Mouse (Mus musculus) intestine, embryonic 14.5 days (tissue): ENCODE data around the gene Ndufs5. TPM values are rescaled to one million over a fixed set of nuclear protein-coding genes. Genes with fewer than 3 reads are reported as not detected.
A peak's percentile ranks its signal among the peaks of the same experiment; 100 is the strongest.

Experiments
- ATAC-seq: fragments of 200-750 bp; cut with Nextera tagmentation; replicated peaks from 2 replicates; pipeline ENCODE4 v1.8.0; 2017; ENCODE audit warnings: low read depth, moderate number of reproducible peaks, moderate TSS enrichment, moderate library complexity; ENCODE audit not compliant: low FRiP score, low TSS enrichment
- DNase-seq: peaks from one replicate; pipeline ENCODE4 v3.0.0-alpha.2; 2018; ENCODE audit warnings: low spot score
- H3K27ac ChIP-seq: fragments of 300-500 bp; sonication (generic); 2 replicates; pipeline ENCODE4 v1.5.1; 2014; ENCODE audit warnings: low read depth, mild to moderate bottlenecking, control low read depth
- H3K27me3 ChIP-seq: fragments of 300-500 bp; sonication (generic); replicated peaks from 2 replicates; pipeline ENCODE4 v1.6.1; 2014; ENCODE audit warnings: low read length, control low read depth; ENCODE audit not compliant: control insufficient read depth, insufficient read depth
- H3K36me3 ChIP-seq: fragments of 300-500 bp; sonication (generic); 2 replicates; pipeline ENCODE4 v1.6.1; 2014; ENCODE audit warnings: low read length, control low read depth; ENCODE audit not compliant: control insufficient read depth, insufficient read depth
- H3K4me1 ChIP-seq: fragments of 300-500 bp; sonication (generic); replicated peaks from 2 replicates; pipeline ENCODE4 v1.6.1; 2014; ENCODE audit warnings: low read length, control low read depth, mixed read lengths; ENCODE audit not compliant: control insufficient read depth, insufficient read depth
- H3K4me2 ChIP-seq: fragments of 300-500 bp; sonication (generic); 2 replicates; pipeline ENCODE4 v1.6.1; 2014; ENCODE audit warnings: low read length
- H3K4me3 ChIP-seq: fragments of 300-500 bp; sonication (generic); 2 replicates; pipeline ENCODE4 v1.5.1; 2014; ENCODE audit warnings: low read depth, low read length, control low read depth, mixed read lengths
- H3K9ac ChIP-seq: fragments of 300-500 bp; sonication (generic); 2 replicates; pipeline ENCODE4 v1.6.1; 2014; ENCODE audit warnings: mild to moderate bottlenecking, low read length
- H3K9me3 ChIP-seq: fragments of 300-500 bp; sonication (generic); 2 replicates; pipeline ENCODE4 v1.6.1; 2016; ENCODE audit warnings: low read length, control low read depth; ENCODE audit not compliant: control insufficient read depth
- WGBS: fragments of 180-500 bp; shearing (Covaris S2); extraction: QIAGEN DNeasy Blood & Tissue Kit; methylation state at CpG from one replicate; pipeline ENCODE4 v1.1.7; 2014; 5-methylcytosine and 5-hydroxymethylcytosine counted together
- polyA plus RNA-seq: library from polyadenylated mRNA; unstranded; fragments of >200 nt; fragmentation: Nextera tagmentation; extraction: Ambion mirVana; gene quantifications from 2 replicates; pipeline ENCODE4 v1.2.1, GENCODE M21; 2014

The Ndufs5 gene
- polyA plus RNA-seq, 1 experiment from 2014 or later, result 321 TPM

GRCm38 (mm10) chr4:123666517-123666916 lies 51.5 kb downstream of the Ndufs5 start:
- WGBS, result 77% methylated on average over 1 of the region's 1 CpGs
- ATAC-seq, result no peak
- Histone ChIP-seq H3K4me2 (no peak overlapping the region), H3K4me1 (peaks cover 24% of the 10 kb centered on the region), H3K9me3 (no peaks in the 10 kb centered on the region), H3K36me3 (no peaks in the 10 kb centered on the region), H3K27me3 (no peaks in the 10 kb centered on the region), H3K27ac (no peak overlapping the region), H3K4me3 (no peak overlapping the region), H3K9ac (no peak overlapping the region)
- no peak for DNase-seq

GRCm38 (mm10) chr4:123665681-123666278 lies 52.2 kb downstream of the Ndufs5 start:
- peak overlapping the region; percentile 73 for H3K4me2 ChIP-seq
- H3K27ac ChIP-seq, result peak overlapping the region; percentile 99
- H3K27me3 ChIP-seq, result no peaks in the 10 kb centered on the region
- no peaks in the 10 kb centered on the region for H3K36me3 ChIP-seq
- no peak for DNase-seq
- H3K4me3 ChIP-seq, result peak overlapping the region; percentile 90
- H3K4me1 ChIP-seq, result peaks cover 24% of the 10 kb centered on the region
- no peaks in the 10 kb centered on the region for H3K9me3 ChIP-seq
- peak overlapping the region; percentile 96 for H3K9ac ChIP-seq
- 40% methylated on average over 11 of the region's 11 CpGs for WGBS
- ATAC-seq, result no peak

- peak overlapping the region; percentile 96 for H3K9ac ChIP-seq
- peak; percentile 4; the same call in 1 of the 2 replicates for ATAC-seq
- peak overlapping the region; percentile 73 for H3K4me2 ChIP-seq
- H3K27me3 ChIP-seq, result no peaks in the 10 kb centered on the region
- no peaks in the 10 kb centered on the region for H3K36me3 ChIP-seq
- peak; percentile 90 for DNase-seq
- H3K4me3 ChIP-seq, result peak overlapping the region; percentile 90
- peak overlapping the region; percentile 99 for H3K27ac ChIP-seq
- H3K4me1 ChIP-seq, result peaks cover 24% of the 10 kb centered on the region
- WGBS, result under 1% methylated on average over 57 of the region's 58 CpGs
- no peaks in the 10 kb centered on the region for H3K9me3 ChIP-seq
Observed at GRCm38 (mm10) chr4:123664951-123665661, 52.9 kb downstream of the Ndufs5 start.

GRCm38 (mm10) chr4:123664021-123664950 lies 53.7 kb downstream of the Ndufs5 start:
- ATAC-seq (peak; percentile 75), DNase-seq (peak; percentile 87)
- Histone ChIP-seq H3K4me3 (peak overlapping the region; percentile 90), H3K9ac (peak overlapping the region; percentile 96), H3K4me2 (peak overlapping the region; percentile 73), H3K27me3 (no peaks in the 10 kb centered on the region), H3K27ac (peak overlapping the region; percentile 99), H3K36me3 (no peaks in the 10 kb centered on the region), H3K4me1 (peaks cover 24% of the 10 kb centered on the region), H3K9me3 (no peaks in the 10 kb centered on the region)
- WGBS, result under 1% methylated on average over 108 of the region's 125 CpGs

GRCm38 (mm10) chr4:123663688-123663965 lies 54.4 kb downstream of the Ndufs5 start:
- H3K36me3 ChIP-seq, result no peaks in the 10 kb centered on the region
- H3K4me3 ChIP-seq, result peak overlapping the region; percentile 90
- WGBS, result 0% methylated on average over 12 of the region's 12 CpGs
- H3K4me1 ChIP-seq, result peaks cover 24% of the 10 kb centered on the region
- H3K9me3 ChIP-seq, result no peaks in the 10 kb centered on the region
- H3K27me3 ChIP-seq, result no peaks in the 10 kb centered on the region
- ATAC-seq, result peak; percentile 9; the same call in 1 of the 2 replicates
- H3K4me2 ChIP-seq, result peak overlapping the region; percentile 73
- H3K9ac ChIP-seq, result peak overlapping the region; percentile 96
- H3K27ac ChIP-seq, result peak overlapping the region; percentile 99
- DNase-seq, result no peak

- no peak for ATAC-seq
Observed at GRCm38 (mm10) chr4:123662914-123663687, 54.9 kb downstream of the Ndufs5 start.

More at GRCm38 (mm10) chr4:123662914-123663687, 54.9 kb downstream of the Ndufs5 start:
- H3K4me1 ChIP-seq, result peaks cover 24% of the 10 kb centered on the region
- H3K27me3 ChIP-seq, result no peaks in the 10 kb centered on the region
- 6% methylated on average over 15 of the region's 15 CpGs for WGBS
- peak; percentile 69 for DNase-seq
- peak overlapping the region; percentile 90 for H3K4me3 ChIP-seq
- H3K36me3 ChIP-seq, result no peaks in the 10 kb centered on the region
- H3K9me3 ChIP-seq, result no peaks in the 10 kb centered on the region
- H3K9ac ChIP-seq, result peak overlapping the region; percentile 96
- peak overlapping the region; percentile 99 for H3K27ac ChIP-seq
- peak overlapping the region; percentile 73 for H3K4me2 ChIP-seq
